ENCODE assay signal across 9 mouse cellular contexts in the genomic region with DNA sequence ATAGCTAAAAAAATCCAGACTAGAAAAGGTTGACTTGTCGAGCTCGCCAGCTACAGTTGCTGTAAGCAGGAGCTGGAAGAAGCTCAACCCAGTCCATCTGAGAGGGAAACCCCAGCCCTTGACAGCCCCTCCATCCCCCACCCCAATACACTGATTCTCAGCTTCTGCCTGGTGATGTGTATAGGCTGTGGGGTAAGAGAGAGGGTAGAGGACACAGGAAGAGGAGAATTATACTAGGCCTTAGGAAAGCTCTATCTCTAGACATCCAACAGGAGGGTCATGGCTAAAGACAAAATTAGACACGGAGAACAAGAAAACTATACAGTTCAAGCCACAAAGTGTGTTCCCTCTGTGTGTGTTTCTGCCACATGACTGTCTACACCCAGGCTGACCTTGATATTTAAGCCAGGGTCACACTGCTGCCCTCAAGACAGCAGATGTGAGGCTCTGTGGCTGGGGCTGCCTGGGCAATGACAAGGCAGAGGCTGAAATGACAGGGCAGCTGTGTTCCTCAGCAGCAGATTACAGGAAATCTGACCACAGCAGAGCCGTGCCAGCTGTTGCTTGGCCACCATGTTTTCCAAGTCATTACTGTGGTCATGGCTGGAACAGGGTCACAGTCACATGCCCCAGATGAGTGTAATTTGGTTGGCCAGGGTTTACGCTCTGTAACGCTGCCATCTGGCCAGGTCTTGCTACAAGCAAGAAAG.
DNase-seq lines count a peak whose midpoint lies in the region; ATAC-seq and TF ChIP-seq lines count a peak whose summit lies in the region.
"Had no signal": no experiment of that assay in that cellular context is flagged by ENCODE, and none has a peak within 500 bp of the region (broad histone marks: within the 10 kb centered on the region; RNA-seq: fewer than 3 reads in every experiment).

No protein-coding gene starts in this region.

- H3K9me3 ChIP-seq in lung, embryonic 14.5 days (ENCODE audit: low read depth, low read length) = no peaks in the 10 kb centered on the region
- no peaks in the 10 kb centered on the region for H3K9me3 ChIP-seq in midbrain, embryonic 15.5 days
- H3K9me3 ChIP-seq: neural tube, embryonic 13.5 days had no signal

- H3K4me1 ChIP-seq in lung, embryonic 14.5 days (ENCODE audit: insufficient read depth) = no peaks in the 10 kb centered on the region
- no peaks in the 10 kb centered on the region for H3K4me1 ChIP-seq in midbrain, embryonic 15.5 days
- H3K4me1 ChIP-seq: neural tube, embryonic 13.5 days had no signal

- WGBS in lung, embryonic 14.5 days = 66% methylated on average over 6 of the region's 6 CpGs
- WGBS in midbrain, embryonic 15.5 days = 91% methylated on average over 6 of the region's 6 CpGs

- H3K4me3 ChIP-seq in lung, embryonic 14.5 days (ENCODE audit: low read depth, low read length) = no peak overlapping the region
- H3K4me3 ChIP-seq in midbrain, embryonic 15.5 days = no peak overlapping the region
- H3K4me3 ChIP-seq: neural tube, embryonic 13.5 days had no signal

- intact Hi-C loops in gastrocnemius, postnatal 36 days (cut with DNase I) = no loop called here

- ATAC-seq in lung, embryonic 14.5 days (ENCODE audit: insufficient read depth) = 0 out of 2 replicates have a peak, but pooled peaks have one; percentile 31
- no peak for ATAC-seq in midbrain, embryonic 15.5 days (replicated peaks)

- H3K27me3 ChIP-seq in lung, embryonic 14.5 days (ENCODE audit: insufficient read depth, low read length) = no peaks in the 10 kb centered on the region
- H3K27me3 ChIP-seq in midbrain, embryonic 15.5 days (replicated peaks) = no peaks in the 10 kb centered on the region
- H3K27me3 ChIP-seq: neural tube, embryonic 13.5 days had no signal

- H3K9ac ChIP-seq in lung, embryonic 14.5 days = no peak overlapping the region
- no peak overlapping the region for H3K9ac ChIP-seq in midbrain, embryonic 15.5 days
- H3K9ac ChIP-seq: neural tube, embryonic 13.5 days had no signal

- no peaks in the 10 kb centered on the region for H3K36me3 ChIP-seq in lung, embryonic 14.5 days (ENCODE audit: insufficient read depth)
- H3K36me3 ChIP-seq in midbrain, embryonic 15.5 days (replicated peaks) = no peaks in the 10 kb centered on the region
- H3K36me3 ChIP-seq: neural tube, embryonic 13.5 days had no signal

- no peak overlapping the region for H3K4me2 ChIP-seq in lung, embryonic 14.5 days
- H3K4me2 ChIP-seq in midbrain, embryonic 15.5 days = no peak overlapping the region
- H3K4me2 ChIP-seq: neural tube, embryonic 13.5 days had no signal

- no peak overlapping the region for H3K27ac ChIP-seq in lung, embryonic 14.5 days (ENCODE audit: low read depth)
- H3K27ac ChIP-seq in midbrain, embryonic 15.5 days = no peak overlapping the region
- H3K27ac ChIP-seq: neural tube, embryonic 13.5 days had no signal

- DNase-seq in 3134 (ENCODE audit: extremely low read depth, insufficient read length, low spot score) (peak; percentile 83), NIH3T3 (ENCODE audit: low read depth) (peak; percentile 38)
- DNase-seq in gastrocnemius, postnatal 36 days = peak; percentile 79 to 82
- DNase-seq in lung, embryonic 14.5 days = no peak
- no peak for DNase-seq in cerebellum, adult 18-20 months
- no peak for DNase-seq in urinary bladder, adult 18-20 months (ENCODE audit: low spot score in 2 of 2)
- DNase-seq in thymus, postnatal 10 days (ENCODE audit: low spot score in 2 of 2) = no peak

- no peak for TF ChIP-seq CTCF in lung, embryonic 14.5 days (IDR thresholded peaks at IDR 0.05; ENCODE audit: low read depth)

Comparison
In these comparisons a context has a peak if more than half of its experiments do, and no peak if none do; other contexts are left out.
1. DNase-seq: peak in 3134 (single experiment), NIH3T3 (single experiment) and gastrocnemius, postnatal 36 days (2 of 2); none in lung, embryonic 14.5 days (single experiment), cerebellum, adult 18-20 months (0 of 2), urinary bladder, adult 18-20 months (0 of 2) and thymus, postnatal 10 days (0 of 2).